Mouse (Mus musculus) forelimb bud, embryonic 11.5 days (tissue): ENCODE measurements around the gene 4930412O13Rik.

ENCODE experiments used
- DNase-seq: peaks from one replicate; pipeline ENCODE4 v3.0.0-alpha.2; 2012; ENCODE audit warnings: low read depth, low spot score

Gene 4930412O13Rik

DNA sequence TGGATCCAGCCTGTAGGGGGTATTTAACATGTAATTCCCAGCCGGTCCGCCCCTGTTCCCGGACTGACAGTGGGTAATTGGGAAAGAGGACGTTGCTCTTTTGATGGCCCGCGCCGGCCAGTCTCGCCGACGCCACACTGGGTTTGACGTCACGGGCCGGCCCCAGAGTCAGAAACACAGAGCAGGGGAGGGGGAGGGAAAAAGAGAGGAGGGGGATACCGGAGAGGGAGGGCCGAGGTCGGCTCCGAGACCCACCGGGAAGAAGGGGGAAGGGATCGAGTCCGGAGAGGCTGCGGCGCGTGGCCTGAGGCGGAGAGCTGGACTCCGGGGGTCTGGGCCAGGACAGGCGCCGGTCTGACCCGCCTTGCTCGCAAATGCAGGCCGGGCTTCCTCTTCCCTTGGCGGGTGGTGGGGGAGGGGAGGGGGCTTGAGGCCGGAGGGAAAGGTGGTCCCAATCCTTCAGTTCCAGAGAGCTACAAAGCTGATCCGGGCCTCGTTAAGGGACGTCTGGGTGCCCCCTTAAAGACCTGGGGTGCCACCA lies at the start of gene 4930412O13Rik:
Gene 4930412O13Rik, plus strand, starts transcription at position 202 of the 541 bp plus-strand sequence.
- DNase-seq, result no peak

DNA sequence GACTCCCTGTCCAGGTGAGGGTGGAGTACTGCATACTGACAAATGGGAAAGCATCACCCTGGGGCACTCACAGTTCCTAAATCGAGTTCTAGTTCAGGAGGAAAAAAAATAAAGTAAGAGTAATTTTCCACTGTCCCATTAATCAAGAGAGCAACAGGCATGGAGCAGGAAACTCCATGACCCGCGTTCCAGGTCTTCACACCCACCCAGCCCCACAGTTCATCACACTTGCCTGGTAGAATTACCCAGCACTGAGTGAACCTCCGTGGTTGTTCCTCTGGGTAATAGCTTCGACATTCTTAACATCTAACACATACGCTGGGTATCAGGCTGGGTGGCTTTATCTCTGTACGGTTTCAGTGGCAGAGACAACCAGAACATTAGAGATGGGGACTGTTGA lies 47.3 kb upstream of the 4930412O13Rik start:
- no peak for DNase-seq

DNA sequence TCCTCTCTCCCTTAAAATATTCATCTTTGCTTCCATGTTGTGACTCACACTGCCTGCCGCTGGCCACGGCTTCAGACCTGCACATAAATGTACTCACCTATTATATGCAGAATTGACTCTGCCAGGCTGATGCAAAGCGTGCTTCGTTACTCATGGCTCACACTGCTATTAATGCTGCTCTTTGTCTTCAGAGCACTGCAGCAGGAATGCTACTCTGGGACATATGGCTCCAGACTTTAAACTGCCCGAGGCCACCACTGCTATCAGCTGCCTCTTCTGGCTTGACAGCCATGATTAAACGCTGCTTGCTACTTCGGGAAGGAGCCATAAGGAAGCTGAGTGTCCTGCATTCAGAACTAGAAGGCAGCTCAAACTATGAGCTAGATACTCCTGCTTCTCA lies 45.9 kb upstream of the 4930412O13Rik start:
- no peak for DNase-seq

DNA sequence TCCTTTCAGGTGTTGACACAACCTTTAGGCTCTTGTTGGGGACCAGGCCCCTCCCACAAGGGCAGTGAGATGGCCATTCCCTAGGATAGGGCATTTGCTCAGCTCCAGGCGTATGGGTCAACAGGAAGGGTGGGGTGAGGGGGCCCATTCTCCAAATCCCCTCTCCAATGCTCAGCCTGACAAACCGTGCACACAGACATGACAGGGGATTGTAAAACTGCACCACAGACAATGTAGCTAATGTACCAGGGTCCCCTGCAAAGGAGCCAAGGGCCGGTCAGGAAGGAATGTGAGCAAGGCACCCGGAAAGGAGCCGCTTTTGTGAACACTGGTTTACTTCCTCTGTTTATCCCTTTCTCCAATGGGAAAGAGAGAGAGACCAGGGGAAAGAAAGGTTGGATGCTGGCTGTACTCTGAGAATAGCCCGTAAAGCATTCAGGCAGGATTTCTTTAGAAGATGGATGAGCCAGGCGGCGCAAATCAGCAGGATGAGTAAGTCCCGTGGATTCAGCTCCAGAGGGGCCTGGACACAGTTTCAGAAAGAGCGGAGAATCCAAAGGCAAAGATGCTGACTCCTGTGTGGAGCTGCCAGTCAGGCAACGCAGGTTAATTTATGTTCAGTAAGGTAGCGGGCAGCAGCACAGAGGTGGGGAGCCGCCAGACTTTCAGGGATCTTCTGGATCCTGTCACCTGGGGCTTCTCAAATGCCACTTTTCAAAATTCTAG lies 28.0 kb upstream of the 4930412O13Rik start:
- no peak for DNase-seq

GRCm38 (mm10) chr2:9855861-9856260 lies 25.2 kb upstream of the 4930412O13Rik start:
- no peak for DNase-seq

DNA sequence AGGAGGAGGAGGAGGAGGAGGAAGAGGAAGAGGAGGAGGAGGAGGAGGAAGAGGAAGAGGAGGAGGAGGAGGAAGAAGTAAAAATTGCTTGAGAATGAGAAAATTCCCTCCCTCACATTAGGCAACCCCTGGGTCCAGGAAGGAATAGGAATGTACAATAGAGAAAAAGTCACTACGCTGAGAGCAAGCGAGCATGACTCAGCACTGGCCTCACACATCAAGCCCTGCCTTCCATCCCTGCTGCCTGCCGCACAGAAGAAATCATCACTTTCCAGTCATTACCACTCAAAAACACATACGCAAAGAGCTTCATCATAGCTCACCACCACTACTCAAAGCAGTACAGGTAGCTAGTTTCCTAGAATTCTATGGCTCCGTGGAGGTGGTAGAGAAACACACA lies 20.4 kb upstream of the 4930412O13Rik start:
- DNase-seq, result no peak

- DNase-seq, result no peak
Observed at GRCm38 (mm10) chr2:9867092-9867825, 13.8 kb upstream of the 4930412O13Rik start.

DNA sequence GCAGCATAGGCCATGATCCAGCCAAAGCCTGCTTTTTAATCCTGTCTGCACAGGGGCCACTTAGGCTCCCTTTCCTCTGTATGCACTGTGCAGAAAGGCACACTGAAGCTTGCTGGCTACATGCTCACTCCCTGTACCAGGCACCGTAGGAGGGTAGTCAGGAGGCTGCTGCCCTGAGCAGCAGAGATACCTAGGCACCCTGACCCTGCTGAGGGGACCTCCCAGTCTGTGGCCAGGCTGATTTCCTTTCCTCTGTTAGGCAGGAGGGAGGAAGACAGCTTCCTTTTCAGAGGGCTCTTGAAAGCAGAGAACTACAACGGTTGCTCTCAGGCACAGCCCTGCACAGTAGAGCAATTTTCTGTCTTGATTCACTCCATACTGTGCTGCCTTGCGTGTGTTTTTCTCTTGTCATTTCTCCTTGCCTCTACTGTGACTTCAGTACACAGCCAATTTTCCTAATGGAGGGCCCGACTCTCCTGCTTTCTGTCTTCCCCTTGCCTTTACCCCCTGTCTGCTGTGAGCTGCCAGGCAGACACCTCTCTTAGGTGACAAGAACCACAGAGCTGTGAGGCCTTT lies 9.8 kb upstream of the 4930412O13Rik start:
- no peak for DNase-seq

GRCm38 (mm10) chr2:9871798-9872197 lies 9.3 kb upstream of the 4930412O13Rik start:
- DNase-seq, result no peak

DNA sequence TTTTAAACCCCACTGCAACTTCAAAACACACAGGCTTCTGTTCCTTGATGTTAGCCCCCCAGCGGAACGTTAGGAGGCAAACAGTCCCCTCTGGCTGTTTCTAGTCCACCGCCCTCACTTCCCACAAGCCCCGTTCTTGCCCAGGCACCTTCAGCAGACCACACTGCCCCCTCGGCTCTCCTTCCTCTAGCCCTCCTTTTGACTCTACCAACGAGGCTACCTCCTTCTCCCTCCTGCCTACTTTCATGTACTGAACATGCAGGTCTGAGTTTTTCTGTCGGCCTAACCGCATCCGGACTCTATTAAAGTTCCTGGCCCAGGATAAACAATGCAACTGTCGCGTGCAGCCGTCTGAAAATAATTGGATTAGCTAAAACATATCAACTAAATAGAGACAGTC lies 8.4 kb upstream of the 4930412O13Rik start:
- no peak for DNase-seq

GRCm38 (mm10) chr2:9873757-9874156 lies 7.3 kb upstream of the 4930412O13Rik start:
- DNase-seq, result no peak

- no peak for DNase-seq
Observed at GRCm38 (mm10) chr2:9874467-9875219, 6.4 kb upstream of the 4930412O13Rik start.

DNA sequence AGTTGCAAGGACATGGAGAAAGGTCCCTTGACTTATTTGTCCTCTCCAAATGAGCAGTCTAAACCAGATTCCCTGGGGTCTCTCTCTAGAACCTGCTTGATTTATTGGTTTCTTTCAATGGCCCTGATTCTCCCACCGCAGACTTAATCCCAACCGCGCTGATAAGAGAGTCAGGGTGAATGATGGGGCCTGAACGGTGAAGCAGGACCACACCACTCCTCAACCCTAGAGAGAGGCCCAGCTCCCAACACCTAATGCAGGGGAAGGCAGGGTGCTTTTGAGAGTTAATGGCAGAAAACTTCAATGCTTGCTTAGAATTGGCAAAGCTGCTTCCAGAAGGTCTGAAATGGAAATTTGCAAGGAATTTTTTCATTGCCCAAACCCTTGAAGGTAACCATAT lies 5.8 kb upstream of the 4930412O13Rik start:
- no peak for DNase-seq

- DNase-seq, result no peak
Observed at GRCm38 (mm10) chr2:9875676-9876357, 5.2 kb upstream of the 4930412O13Rik start.

- DNase-seq, result no peak
Observed at GRCm38 (mm10) chr2:9876621-9877325, 4.3 kb upstream of the 4930412O13Rik start.

DNA sequence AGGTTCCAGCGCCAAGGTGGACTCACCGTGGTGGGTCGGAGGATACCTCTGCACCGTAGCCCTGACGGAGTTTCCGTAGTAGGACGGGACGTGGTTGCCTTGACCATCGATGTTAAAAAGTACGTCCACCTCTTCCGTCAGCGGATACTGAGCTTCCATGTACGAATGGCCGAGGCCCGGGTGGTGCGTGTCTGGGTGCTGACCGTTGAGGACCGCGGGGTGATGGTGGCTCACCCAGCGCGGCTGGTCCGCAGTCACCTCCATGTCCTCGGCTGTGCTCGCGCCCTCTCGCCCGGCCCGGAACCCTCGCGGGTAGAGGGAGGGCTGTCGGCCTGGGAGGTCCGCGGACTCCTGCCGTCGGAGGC lies 3.7 kb upstream of the 4930412O13Rik start:
- DNase-seq, result no peak

DNA sequence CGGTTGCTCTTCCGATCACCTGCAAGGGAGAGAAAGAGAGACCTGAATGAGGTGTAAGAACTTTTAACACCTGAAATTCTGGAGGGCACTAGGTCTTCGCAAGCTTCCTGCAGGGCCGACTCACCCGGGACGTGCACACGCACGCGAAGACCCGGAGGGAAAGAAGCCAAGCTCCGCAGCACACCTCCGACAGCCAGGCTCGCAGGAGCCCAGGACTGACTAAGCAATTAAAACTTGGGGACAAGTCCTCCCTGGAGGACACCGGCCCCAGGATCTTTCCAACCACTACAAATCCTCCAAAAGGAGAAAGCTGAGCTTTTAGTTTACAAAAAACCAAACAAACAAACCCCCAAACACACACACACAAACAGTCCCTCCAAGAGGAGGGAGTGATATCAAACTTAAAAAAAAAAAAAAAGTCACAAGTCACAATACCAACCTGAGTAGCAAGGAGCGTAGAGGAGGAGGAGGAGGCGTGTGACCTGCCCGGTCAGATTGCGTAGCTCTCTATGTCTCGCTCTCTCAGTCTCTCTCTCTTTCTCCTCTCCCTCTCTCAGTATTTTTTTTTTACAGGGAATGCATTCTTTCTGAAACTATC lies 3.0 kb upstream of the 4930412O13Rik start:
- no peak for DNase-seq

DNA sequence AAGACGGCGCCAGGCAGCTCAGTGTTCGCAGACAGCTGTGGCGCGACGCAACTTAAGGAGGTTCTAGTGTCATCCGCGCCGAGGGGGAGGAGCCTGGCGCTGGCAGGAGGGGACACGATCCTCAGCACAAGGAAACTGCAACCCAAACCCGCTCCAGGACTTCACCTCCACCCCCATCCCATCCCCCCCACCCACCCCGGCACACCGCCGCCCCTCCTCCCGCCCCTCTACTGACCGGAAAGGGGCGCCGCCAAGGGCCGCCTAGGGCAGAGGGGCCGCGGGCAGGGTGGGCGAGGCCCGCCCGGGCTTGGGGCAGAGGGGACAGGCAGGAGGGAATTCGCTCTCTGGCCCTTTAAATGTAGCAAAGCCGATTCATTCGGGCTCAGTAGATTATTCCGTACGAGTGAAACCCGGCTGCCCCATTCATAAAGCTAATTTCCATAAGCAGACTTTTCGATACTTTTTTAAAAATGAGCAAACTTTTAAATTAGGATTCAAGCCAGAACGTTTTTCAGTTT lies 2.4 kb upstream of the 4930412O13Rik start:
- no peak for DNase-seq

- no peak for DNase-seq
Observed at GRCm38 (mm10) chr2:9879092-9879491, 2.0 kb upstream of the 4930412O13Rik start.

DNA sequence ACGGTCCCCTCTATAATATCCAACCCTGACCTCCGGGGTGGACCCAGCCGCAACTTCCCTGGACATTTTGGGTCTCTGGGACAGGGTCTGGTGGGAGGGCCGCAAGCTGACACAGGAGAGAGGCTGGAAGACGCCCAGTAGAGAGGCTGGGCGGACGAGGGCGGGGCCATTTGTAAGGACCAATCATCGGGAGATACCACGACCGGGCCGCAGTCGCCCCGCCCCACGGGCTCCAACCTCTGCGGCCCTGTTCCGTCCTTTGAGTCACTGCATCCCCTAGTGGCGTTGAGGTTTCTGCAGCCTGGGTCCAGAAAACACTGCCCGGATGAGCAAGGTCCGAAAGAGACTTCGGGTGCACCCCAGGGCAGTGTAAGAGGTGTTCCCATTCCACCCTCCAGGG lies 1.6 kb upstream of the 4930412O13Rik start:
- peak; percentile 95 for DNase-seq
